Mouse (Mus musculus): ENCODE results near the gene Ggct. TPM values are rescaled to one million over a fixed set of nuclear protein-coding genes. Genes with fewer than 3 reads are reported as not detected.

The Ggct gene
- polyA plus RNA-seq, 1 experiment, result 5.7 TPM

- Histone ChIP-seq H3K36me3 (ENCODE audit: control insufficient read depth, insufficient read depth) (no peaks in the 10 kb centered on the region), H3K79me2 (ENCODE audit: control insufficient read depth, insufficient read depth) (no peaks in the 10 kb centered on the region), H3K79me3 (ENCODE audit: low read depth) (no peaks in the 10 kb centered on the region), H3K27me3 (ENCODE audit: control insufficient read depth, insufficient read depth, insufficient read length) (no peaks in the 10 kb centered on the region), H3K4me3 (ENCODE audit: insufficient read depth, poor library complexity, severe bottlenecking) (no peak overlapping the region), H3ac (ENCODE audit: control insufficient read depth, insufficient read length, low read depth) (no peak overlapping the region)
- TF ChIP-seq FOSL1 (IDR thresholded peaks at IDR 0.05; ENCODE audit: insufficient read depth, low read length, poor library complexity, severe bottlenecking) (no peak), CEBPB (IDR thresholded peaks at IDR 0.05; ENCODE audit: low read depth) (no peak), MYOD1 (IDR thresholded peaks at IDR 0.05; ENCODE audit: control insufficient read depth, insufficient read length, low read depth) (no peak), CTCF (IDR thresholded peaks at IDR 0.05; ENCODE audit: control insufficient read depth, insufficient read depth, insufficient read length) (no peak), MAX (IDR thresholded peaks at IDR 0.05) (no peak), MYOG (IDR thresholded peaks at IDR 0.05; ENCODE audit: control insufficient read depth, extremely low read depth, insufficient read length) (no peak), USF1 (IDR thresholded peaks at IDR 0.05; ENCODE audit: low read depth) (no peak)
Observed at GRCm38 (mm10) chr6:54965234-54965633, 27.5 kb downstream of the Ggct start.

GRCm38 (mm10) chr6:54964755-54965154 is 28.0 kb downstream of the Ggct start:
- H3ac ChIP-seq (ENCODE audit: control insufficient read depth, insufficient read length, low read depth), result no peak overlapping the region
- no peaks in the 10 kb centered on the region for H3K27me3 ChIP-seq (ENCODE audit: control insufficient read depth, insufficient read depth, insufficient read length)
- H3K79me3 ChIP-seq (ENCODE audit: low read depth), result no peaks in the 10 kb centered on the region
- no peak overlapping the region for H3K4me3 ChIP-seq (ENCODE audit: insufficient read depth, poor library complexity, severe bottlenecking)
- H3K36me3 ChIP-seq (ENCODE audit: control insufficient read depth, insufficient read depth), result no peaks in the 10 kb centered on the region
- no peak for TF ChIP-seq MYOD1 (IDR thresholded peaks at IDR 0.05; ENCODE audit: control insufficient read depth, insufficient read length, low read depth)
- no peak for TF ChIP-seq CEBPB (IDR thresholded peaks at IDR 0.05; ENCODE audit: low read depth)
- no peak for TF ChIP-seq MAX (IDR thresholded peaks at IDR 0.05)
- TF ChIP-seq CTCF (IDR thresholded peaks at IDR 0.05; ENCODE audit: control insufficient read depth, insufficient read depth, insufficient read length), result no peak
- TF ChIP-seq USF1 (IDR thresholded peaks at IDR 0.05; ENCODE audit: low read depth), result no peak
- TF ChIP-seq MYOG (IDR thresholded peaks at IDR 0.05; ENCODE audit: control insufficient read depth, extremely low read depth, insufficient read length), result no peak
- no peak for TF ChIP-seq FOSL1 (IDR thresholded peaks at IDR 0.05; ENCODE audit: insufficient read depth, low read length, poor library complexity, severe bottlenecking)
- H3K79me2 ChIP-seq (ENCODE audit: control insufficient read depth, insufficient read depth), result no peaks in the 10 kb centered on the region

- Histone ChIP-seq H3K79me2 (ENCODE audit: control insufficient read depth, insufficient read depth) (no peaks in the 10 kb centered on the region), H3K4me3 (ENCODE audit: insufficient read depth, poor library complexity, severe bottlenecking) (no peak overlapping the region), H3K79me3 (ENCODE audit: low read depth) (no peaks in the 10 kb centered on the region), H3K27me3 (ENCODE audit: control insufficient read depth, insufficient read depth, insufficient read length) (no peaks in the 10 kb centered on the region), H3ac (ENCODE audit: control insufficient read depth, insufficient read length, low read depth) (no peak overlapping the region), H3K36me3 (ENCODE audit: control insufficient read depth, insufficient read depth) (no peaks in the 10 kb centered on the region)
- TF ChIP-seq USF1 (IDR thresholded peaks at IDR 0.05; ENCODE audit: low read depth) (no peak), MAX (IDR thresholded peaks at IDR 0.05) (no peak), FOSL1 (IDR thresholded peaks at IDR 0.05; ENCODE audit: insufficient read depth, low read length, poor library complexity, severe bottlenecking) (no peak)
Observed at GRCm38 (mm10) chr6:54963599-54963998, 29.2 kb downstream of the Ggct start.

GRCm38 (mm10) chr6:54957655-54958054 is 35.1 kb downstream of the Ggct start:
- H3K79me3 ChIP-seq (ENCODE audit: low read depth), result no peaks in the 10 kb centered on the region
- no peak overlapping the region for H3K4me3 ChIP-seq (ENCODE audit: insufficient read depth, poor library complexity, severe bottlenecking)
- no peaks in the 10 kb centered on the region for H3K36me3 ChIP-seq (ENCODE audit: control insufficient read depth, insufficient read depth)

GRCm38 (mm10) chr6:54956425-54956824 is 36.3 kb downstream of the Ggct start:
- no peak overlapping the region for H3ac ChIP-seq (ENCODE audit: control insufficient read depth, insufficient read length, low read depth)
- TF ChIP-seq CTCF (IDR thresholded peaks at IDR 0.05; ENCODE audit: control insufficient read depth, insufficient read depth, insufficient read length) (no peak), USF1 (IDR thresholded peaks at IDR 0.05; ENCODE audit: low read depth) (peak; percentile 13), MYOG (IDR thresholded peaks at IDR 0.05; ENCODE audit: control insufficient read depth, extremely low read depth, insufficient read length) (no peak), MYOD1 (IDR thresholded peaks at IDR 0.05; ENCODE audit: control insufficient read depth, insufficient read length, low read depth) (peak; percentile 6), CEBPB (IDR thresholded peaks at IDR 0.05; ENCODE audit: low read depth) (no peak), FOSL1 (IDR thresholded peaks at IDR 0.05; ENCODE audit: insufficient read depth, low read length, poor library complexity, severe bottlenecking) (no peak), MAX (IDR thresholded peaks at IDR 0.05) (peak; percentile 51)
- H3K79me2 ChIP-seq (ENCODE audit: control insufficient read depth, insufficient read depth), result no peaks in the 10 kb centered on the region
- no peaks in the 10 kb centered on the region for H3K79me3 ChIP-seq (ENCODE audit: low read depth)
- no peaks in the 10 kb centered on the region for H3K36me3 ChIP-seq (ENCODE audit: control insufficient read depth, insufficient read depth)
- no peak overlapping the region for H3K4me3 ChIP-seq (ENCODE audit: insufficient read depth, poor library complexity, severe bottlenecking)
- no peaks in the 10 kb centered on the region for H3K27me3 ChIP-seq (ENCODE audit: control insufficient read depth, insufficient read depth, insufficient read length)

More at GRCm38 (mm10) chr6:54957655-54958054, 35.1 kb downstream of the Ggct start:
- no peak for TF ChIP-seq USF1 (IDR thresholded peaks at IDR 0.05; ENCODE audit: low read depth)
- no peak for TF ChIP-seq FOSL1 (IDR thresholded peaks at IDR 0.05; ENCODE audit: insufficient read depth, low read length, poor library complexity, severe bottlenecking)
- no peak for TF ChIP-seq MAX (IDR thresholded peaks at IDR 0.05)
- TF ChIP-seq CTCF (IDR thresholded peaks at IDR 0.05; ENCODE audit: control insufficient read depth, insufficient read depth, insufficient read length), result no peak
- TF ChIP-seq MYOD1 (IDR thresholded peaks at IDR 0.05; ENCODE audit: control insufficient read depth, insufficient read length, low read depth), result no peak
- TF ChIP-seq MYOG (IDR thresholded peaks at IDR 0.05; ENCODE audit: control insufficient read depth, extremely low read depth, insufficient read length), result no peak
- no peak for TF ChIP-seq CEBPB (IDR thresholded peaks at IDR 0.05; ENCODE audit: low read depth)
- Histone ChIP-seq H3ac (ENCODE audit: control insufficient read depth, insufficient read length, low read depth) (no peak overlapping the region), H3K79me2 (ENCODE audit: control insufficient read depth, insufficient read depth) (no peaks in the 10 kb centered on the region), H3K27me3 (ENCODE audit: control insufficient read depth, insufficient read depth, insufficient read length) (no peaks in the 10 kb centered on the region)

GRCm38 (mm10) chr6:54955949-54956348 is 36.8 kb downstream of the Ggct start:
- no peak for TF ChIP-seq CTCF (IDR thresholded peaks at IDR 0.05; ENCODE audit: control insufficient read depth, insufficient read depth, insufficient read length)
- TF ChIP-seq MAX (IDR thresholded peaks at IDR 0.05), result no peak
- no peak for TF ChIP-seq FOSL1 (IDR thresholded peaks at IDR 0.05; ENCODE audit: insufficient read depth, low read length, poor library complexity, severe bottlenecking)
- no peak for TF ChIP-seq CEBPB (IDR thresholded peaks at IDR 0.05; ENCODE audit: low read depth)
- no peak for TF ChIP-seq USF1 (IDR thresholded peaks at IDR 0.05; ENCODE audit: low read depth)
- TF ChIP-seq MYOG (IDR thresholded peaks at IDR 0.05; ENCODE audit: control insufficient read depth, extremely low read depth, insufficient read length), result no peak
- no peak for TF ChIP-seq MYOD1 (IDR thresholded peaks at IDR 0.05; ENCODE audit: control insufficient read depth, insufficient read length, low read depth)
- H3K79me3 ChIP-seq (ENCODE audit: low read depth), result no peaks in the 10 kb centered on the region

More at GRCm38 (mm10) chr6:54955949-54956348, 36.8 kb downstream of the Ggct start:
- Histone ChIP-seq H3K36me3 (ENCODE audit: control insufficient read depth, insufficient read depth) (no peaks in the 10 kb centered on the region), H3ac (ENCODE audit: control insufficient read depth, insufficient read length, low read depth) (no peak overlapping the region), H3K27me3 (ENCODE audit: control insufficient read depth, insufficient read depth, insufficient read length) (no peaks in the 10 kb centered on the region), H3K79me2 (ENCODE audit: control insufficient read depth, insufficient read depth) (no peaks in the 10 kb centered on the region), H3K4me3 (ENCODE audit: insufficient read depth, poor library complexity, severe bottlenecking) (no peak overlapping the region)
